ENCODE assay signal across 9 mouse cellular contexts in the genomic region with DNA sequence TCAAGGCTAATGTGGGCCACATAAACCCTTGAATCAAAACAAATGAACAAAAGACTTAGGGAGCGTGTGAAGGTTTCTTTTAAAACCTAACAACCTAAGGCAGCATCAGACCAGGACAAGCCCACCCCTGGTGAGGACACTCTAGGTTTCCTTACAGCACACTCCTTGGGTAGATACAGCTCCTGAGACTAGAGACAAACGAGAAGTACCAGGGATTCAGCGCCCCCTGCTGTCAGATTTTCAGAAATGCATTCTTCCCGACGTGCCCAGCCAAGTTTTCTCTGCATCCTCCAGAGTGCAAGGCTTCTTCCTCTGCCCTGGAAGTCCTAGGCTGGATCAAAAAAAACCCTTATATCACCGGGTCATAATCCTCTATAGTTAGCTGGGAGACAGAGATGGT. TPM values are rescaled to one million over a fixed set of nuclear protein-coding genes. Genes with fewer than 3 reads are reported as not detected.
DNase-seq lines count a peak whose midpoint lies in the region; ATAC-seq and TF ChIP-seq lines count a peak whose summit lies in the region.
"Had no signal": no experiment of that assay in that cellular context is flagged by ENCODE, and none has a peak within 500 bp of the region (broad histone marks: within the 10 kb centered on the region; RNA-seq: fewer than 3 reads in every experiment).

No protein-coding gene starts in this region.

- no peak overlapping the region for H3K4me3 ChIP-seq in kidney, adult 2 months (ENCODE audit: insufficient read depth, low read depth, low read length)
- no peak overlapping the region for H3K4me3 ChIP-seq in liver, embryonic 13.5 days (replicated peaks)
- H3K4me3 ChIP-seq: heart, embryonic 13.5 days; myocyte had no signal

- no peaks in the 10 kb centered on the region for H3K36me3 ChIP-seq in kidney, adult 2 months (ENCODE audit: control insufficient read depth, insufficient read depth, low read length)
- no peaks in the 10 kb centered on the region for H3K36me3 ChIP-seq in liver, embryonic 13.5 days
- H3K36me3 ChIP-seq: heart, embryonic 13.5 days had no signal

- no peak for ATAC-seq in liver, embryonic 13.5 days (ENCODE audit: low read depth)

- TF ChIP-seq CTCF in kidney, adult 2 months (conservative IDR thresholded peaks at IDR 0.05; ENCODE audit: insufficient read depth, insufficient read length, low read depth, low read length): peak; percentile 72

- no peak for TF ChIP-seq POLR2A in kidney, adult 2 months (IDR thresholded peaks at IDR 0.05; ENCODE audit: low read depth, low read length)

- no peaks in the 10 kb centered on the region for H3K27me3 ChIP-seq in kidney, adult 2 months (replicated peaks; ENCODE audit: control insufficient read depth, insufficient read depth, low read length)
- peaks cover 89% of the 10 kb centered on the region for H3K27me3 ChIP-seq in liver, embryonic 13.5 days

- H3K9ac ChIP-seq in liver, embryonic 13.5 days: no peak overlapping the region
- H3K9ac ChIP-seq: heart, embryonic 13.5 days had no signal

- no peak overlapping the region for H3K27ac ChIP-seq in kidney, adult 2 months (ENCODE audit: insufficient read depth, low read depth, low read length)
- no peak overlapping the region for H3K27ac ChIP-seq in liver, embryonic 13.5 days
- H3K27ac ChIP-seq: heart, embryonic 13.5 days had no signal

- WGBS in kidney, adult 2 months: 21% methylated on average over 6 of the region's 6 CpGs
- 9% methylated on average over 6 of the region's 6 CpGs for WGBS in liver, embryonic 13.5 days (ENCODE audit: insufficient replicate concordance)

- H3K9me3 ChIP-seq in liver, embryonic 13.5 days (replicated peaks): no peaks in the 10 kb centered on the region
- H3K9me3 ChIP-seq: heart, embryonic 13.5 days had no signal

- no peaks in the 10 kb centered on the region for H3K4me1 ChIP-seq in kidney, adult 2 months (ENCODE audit: control insufficient read depth, insufficient read depth, low read length)
- H3K4me1 ChIP-seq in liver, embryonic 13.5 days (replicated peaks): no peaks in the 10 kb centered on the region
- H3K4me1 ChIP-seq: heart, embryonic 13.5 days had no signal

- DNase-seq in urinary bladder, postnatal 36 days (ENCODE audit: low spot score in 2 of 2): peak; percentile 13 to 56
- DNase-seq in urinary bladder, adult 2 months (ENCODE audit: low spot score): no peak
- DNase-seq in adrenal gland, adult (ENCODE audit: inconsistent age in 2 of 2, low spot score in 1 of 2): peak; percentile 50 to 87
- DNase-seq in embryo, embryonic 10.5 days (ENCODE audit: low spot score): peak; percentile 85
- DNase-seq in kidney, adult 2 months: peak; percentile 64
- DNase-seq in liver, embryonic 13.5 days: peak; percentile 8
- peak; percentile 44 for DNase-seq in right cerebral cortex, adult 18-20 months

- H3K4me2 ChIP-seq in liver, embryonic 13.5 days: no peak overlapping the region
- H3K4me2 ChIP-seq: heart, embryonic 13.5 days had no signal

RNA-seq across cellular contexts. Expression of a gene that starts 13.0 kb away (rescaled TPM):
- polyA plus RNA-seq in urinary bladder, adult 2 months (2012; rRNA removed): not detected in 2 replicates
- polyA plus RNA-seq in kidney, adult 2 months (2012; rRNA removed): not detected in 2 replicates
- polyA plus RNA-seq in liver, embryonic 13.5 days (2015; fragmentation: Nextera tagmentation; extraction: Ambion mirVana): not detected in 2 replicates
- polyA plus RNA-seq: heart, embryonic 13.5 days had no signal
